9 mouse cellular contexts compared by ENCODE assay signal in genomic region chr13:46268815-46269445, GRCm38 (mm10). TPM values are rescaled to one million over a fixed set of nuclear protein-coding genes. Genes with fewer than 3 reads are reported as not detected.
DNase-seq lines count a peak whose midpoint lies in the region; ATAC-seq and TF ChIP-seq lines count a peak whose summit lies in the region.
"Had no signal": no experiment of that assay in that cellular context is flagged by ENCODE, and none has a peak within 500 bp of the region (broad histone marks: within the 10 kb centered on the region; RNA-seq: fewer than 3 reads in every experiment).

No protein-coding gene starts in this region.

- H3K4me3 ChIP-seq in CH12.LX (replicated peaks in 1 of 3; ENCODE audit: low read depth in 2 of 3, low read length in 2 of 3, poor library complexity in 1 of 3), result no peak overlapping the region
- H3K4me3 ChIP-seq in forebrain, embryonic 13.5 days, result no peak overlapping the region
- H3K4me3 ChIP-seq in limb, embryonic 15.5 days, result no peak overlapping the region

- peak; percentile 12 to 17 for DNase-seq in cerebellum, adult 18-20 months
- DNase-seq in cerebellum, adult 11-12 months, result no peak
- peak; percentile 35 for DNase-seq in CH12.LX (ENCODE audit: extremely low read depth)
- DNase-seq in kidney, postnatal 14 days, result peak; percentile 48
- DNase-seq in right cerebral cortex, postnatal 10 days (ENCODE audit: low spot score in 2 of 2), result peak; percentile 68 to 74

- TF ChIP-seq CTCF in CH12.LX (conservative IDR thresholded peaks at IDR 0.05 in 1 of 2, IDR thresholded peaks at IDR 0.05 in 1 of 2; ENCODE audit: low read depth in 2 of 2, low read length in 2 of 2), result no peak

- H3K27me3 ChIP-seq in CH12.LX (replicated peaks), result peaks cover 2% of the 10 kb centered on the region
- peaks cover 6% of the 10 kb centered on the region for H3K27me3 ChIP-seq in forebrain, embryonic 13.5 days
- H3K27me3 ChIP-seq in limb, embryonic 15.5 days, result no peaks in the 10 kb centered on the region

- H3K27ac ChIP-seq in CH12.LX (ENCODE audit: insufficient read depth, low read depth), result no peak overlapping the region
- peak overlapping the region; percentile 26; the same call in 1 of the 2 replicates for H3K27ac ChIP-seq in forebrain, embryonic 13.5 days
- peak overlapping the region; percentile 57 for H3K27ac ChIP-seq in limb, embryonic 15.5 days
- H3K27ac ChIP-seq: liver, embryonic 14.5 days had no signal

- TF ChIP-seq EP300 in CH12.LX (IDR thresholded peaks at IDR 0.05; ENCODE audit: low read length), result no peak

- 18% methylated on average over 7 of the region's 7 CpGs for whole genome bisulfite sequencing in forebrain, embryonic 13.5 days
- WGBS in limb, embryonic 15.5 days, result 41% methylated on average over 7 of the region's 7 CpGs

- 0 out of 2 replicates have a peak overlapping the region, but pooled peaks have one; percentile 34 for H3K4me2 ChIP-seq in CH12.LX (ENCODE audit: insufficient read depth, low read depth, poor library complexity, severe bottlenecking)
- H3K4me2 ChIP-seq in forebrain, embryonic 13.5 days, result peak overlapping the region; percentile 32
- H3K4me2 ChIP-seq in limb, embryonic 15.5 days, result no peak overlapping the region

- peaks cover 8 to 26% of the 10 kb centered on the region in 2 experiments for H3K4me1 ChIP-seq in CH12.LX (ENCODE audit: control insufficient read depth in 1 of 2, insufficient read depth in 2 of 2)
- peaks cover 24% of the 10 kb centered on the region for H3K4me1 ChIP-seq in forebrain, embryonic 13.5 days
- peaks cover 27% of the 10 kb centered on the region for H3K4me1 ChIP-seq in limb, embryonic 15.5 days

- dilution Hi-C loops in CH12.LX (cut with MboI; ENCODE audit: extremely low pct_ligation_motif_present, extremely low pct_unique_long_range_greater_than_20kb, low sequenced_read_pairs), result no loop called here

- H3K79me2 ChIP-seq in CH12.LX (replicated peaks; ENCODE audit: control insufficient read depth, extremely low read depth, insufficient read depth, poor library complexity, severe bottlenecking), result no peaks in the 10 kb centered on the region

- peak; percentile 76; the same call in 1 of the 2 replicates for ATAC-seq in forebrain, embryonic 13.5 days
- ATAC-seq in limb, embryonic 15.5 days (ENCODE audit: insufficient number of reproducible peaks, low FRiP score, low TSS enrichment, low read depth), result no peak
- ATAC-seq in erythroid progenitor cell, adult 5-6 weeks (replicated peaks; ENCODE audit: low FRiP score, poor library complexity, severe bottlenecking), result no peak

- no peak for TF ChIP-seq POLR2A in CH12.LX (IDR thresholded peaks at IDR 0.05; ENCODE audit: low read depth, low read length)

- H3K9me3 ChIP-seq in CH12.LX (replicated peaks; ENCODE audit: low read length), result no peaks in the 10 kb centered on the region
- H3K9me3 ChIP-seq in forebrain, embryonic 13.5 days (replicated peaks), result no peaks in the 10 kb centered on the region
- no peaks in the 10 kb centered on the region for H3K9me3 ChIP-seq in limb, embryonic 15.5 days

- no peaks in the 10 kb centered on the region for H3K36me3 ChIP-seq in CH12.LX (replicated peaks in 1 of 2; ENCODE audit: control insufficient read depth in 1 of 2, insufficient read depth in 1 of 2, low read length in 1 of 2)
- no peaks in the 10 kb centered on the region for H3K36me3 ChIP-seq in forebrain, embryonic 13.5 days (ENCODE audit: poor library complexity, severe bottlenecking)
- H3K36me3 ChIP-seq in limb, embryonic 15.5 days, result no peaks in the 10 kb centered on the region

- no peak overlapping the region for H3K9ac ChIP-seq in CH12.LX (ENCODE audit: insufficient read depth, low read depth)
- H3K9ac ChIP-seq in forebrain, embryonic 13.5 days, result no peak overlapping the region
- H3K9ac ChIP-seq in limb, embryonic 15.5 days, result no peak overlapping the region
- H3K9ac ChIP-seq: liver, embryonic 14.5 days had no signal

- no peak for TF ChIP-seq RAD21 in CH12.LX (IDR thresholded peaks at IDR 0.05; ENCODE audit: low read depth, low read length)

- in situ Hi-C loops in CH12.LX (cut with MboI; ENCODE audit: low pct_ligation_motif_present, low pct_unique_long_range_greater_than_20kb, low sequenced_read_pairs), result no loop called here

TF ChIP-seq in CH12.LX, 34 proteins besides CTCF, POLR2A, EP300 and RAD21:
- TF ChIP-seq ZKSCAN1 (IDR thresholded peaks at IDR 0.05; ENCODE audit: borderline replicate concordance, low read depth, low read length) (no peak), ZNF384 (IDR thresholded peaks at IDR 0.05; ENCODE audit: low read depth, low read length) (no peak), JUND (conservative IDR thresholded peaks at IDR 0.05; ENCODE audit: low read depth, low read length) (no peak), TBP (conservative IDR thresholded peaks at IDR 0.05; ENCODE audit: low read depth, low read length) (no peak), NELFE (IDR thresholded peaks at IDR 0.05; ENCODE audit: low read depth, low read length) (no peak), CHD2 (IDR thresholded peaks at IDR 0.05; ENCODE audit: low read length) (no peak), CHD1 (IDR thresholded peaks at IDR 0.05; ENCODE audit: low read depth, low read length) (no peak), NRF1 (IDR thresholded peaks at IDR 0.05; ENCODE audit: low read depth, low read length) (no peak), GABPA (IDR thresholded peaks at IDR 0.05; ENCODE audit: insufficient replicate concordance, low read depth, low read length) (no peak), MAX (IDR thresholded peaks at IDR 0.05; ENCODE audit: low read length) (no peak), TCF12 (IDR thresholded peaks at IDR 0.05; ENCODE audit: low read depth, low read length) (no peak), ZMIZ1 (IDR thresholded peaks at IDR 0.05; ENCODE audit: low read depth, low read length) (no peak), UBTF (IDR thresholded peaks at IDR 0.05; ENCODE audit: low read depth, low read length) (no peak), PAX5 (IDR thresholded peaks at IDR 0.05; ENCODE audit: low read length) (no peak)
TF ChIP-seq in CH12.LX: peak in this region for 0.

RNA-seq across cellular contexts. Expression of gene Stmnd1, which starts 4.6 kb away (rescaled TPM):
- total RNA-seq in CH12.LX (2012; rRNA removed), result not detected in 2 replicates
- total RNA-seq in CH12.LX (2014; rRNA removed), result not detected in 2 replicates
- polyA plus RNA-seq in CH12.LX (2012; ENCODE audit: insufficient read length, low read depth), result not detected in 2 replicates
- polyA plus RNA-seq in forebrain, embryonic 13.5 days (2015; fragmentation: Nextera tagmentation; extraction: Ambion mirVana), result not detected in 2 replicates
- 1.2 and 1.7 TPM in 2 replicates for polyA plus RNA-seq in limb, embryonic 15.5 days (2015; fragmentation: Nextera tagmentation; extraction: Ambion mirVana)
- not detected in 2 replicates for total RNA-seq in erythroid progenitor cell, adult 5-6 weeks (2015; ENCODE audit: low replicate concordance)
- total RNA-seq in erythroid progenitor cell, adult 5-6 weeks (2017; ENCODE audit: low replicate concordance), result not detected in 2 replicates
- polyA plus RNA-seq: liver, embryonic 14.5 days had no signal
